17 mouse cellular contexts compared by ENCODE assay signal in the genomic region with DNA sequence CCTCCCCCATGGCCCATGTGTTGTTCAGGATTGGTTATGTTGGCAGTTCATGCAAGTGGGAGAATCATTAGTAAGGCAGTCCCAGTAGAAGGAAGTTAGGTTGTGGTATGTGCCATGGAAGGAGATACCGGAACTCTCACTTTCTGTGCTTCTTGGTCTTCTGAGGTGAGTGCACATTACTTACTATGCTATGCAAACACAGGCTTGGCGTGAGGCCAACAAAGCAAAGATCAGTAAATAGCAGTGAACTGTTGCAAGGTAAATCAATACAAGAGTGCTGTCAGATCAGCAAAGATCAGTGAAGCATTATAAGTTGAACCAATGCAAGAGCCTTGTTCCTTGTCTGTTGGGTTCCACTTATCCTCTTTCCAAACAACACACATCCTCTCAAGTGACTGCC. TPM values are rescaled to one million over a fixed set of nuclear protein-coding genes. Genes with fewer than 3 reads are reported as not detected.
A peak's percentile ranks its signal among the peaks of the same experiment; 100 is the strongest.
DNase-seq lines count a peak whose midpoint lies in the region; ATAC-seq lines count a peak whose summit lies in the region.
"Had no signal": no experiment of that assay in that cellular context is flagged by ENCODE, and none has a peak within 500 bp of the region (broad histone marks: within the 10 kb centered on the region; RNA-seq: fewer than 3 reads in every experiment).

No protein-coding gene starts in this region.

- 87% methylated on average over 2 of the region's 2 CpGs for WGBS in embryonic facial prominence, embryonic 14.5 days
- 91% methylated on average over 2 of the region's 2 CpGs for WGBS in embryonic facial prominence, embryonic 10.5 days
- 58% methylated on average over 2 of the region's 2 CpGs for whole genome bisulfite sequencing in liver, embryonic 16.5 days (ENCODE audit: insufficient replicate concordance)
- WGBS in forebrain, embryonic 12.5 days: 92% methylated on average over 2 of the region's 2 CpGs

- no peaks in the 10 kb centered on the region for H3K4me1 ChIP-seq in embryonic facial prominence, embryonic 14.5 days (ENCODE audit: control insufficient read depth, insufficient read depth, low read length)
- no peaks in the 10 kb centered on the region for H3K4me1 ChIP-seq in embryonic facial prominence, embryonic 10.5 days
- no peaks in the 10 kb centered on the region for H3K4me1 ChIP-seq in liver, embryonic 16.5 days (ENCODE audit: control insufficient read depth, low read depth, low read length)
- H3K4me1 ChIP-seq in forebrain, embryonic 12.5 days: no peaks in the 10 kb centered on the region
- H3K4me1 ChIP-seq: hindbrain, embryonic 12.5 days; neural tube, embryonic 13.5 days had no signal

- intact Hi-C loops in left cerebral cortex, postnatal 10 days (cut with DNase I): no loop called here

- no peak overlapping the region for H3K9ac ChIP-seq in embryonic facial prominence, embryonic 14.5 days (ENCODE audit: low read depth, low read length)
- H3K9ac ChIP-seq in liver, embryonic 16.5 days (ENCODE audit: low read depth, low read length): no peak overlapping the region
- H3K9ac ChIP-seq in forebrain, embryonic 12.5 days: no peak overlapping the region
- H3K9ac ChIP-seq: hindbrain, embryonic 12.5 days; liver, embryonic 13.5 days; neural tube, embryonic 13.5 days had no signal

- no peak overlapping the region for H3K4me2 ChIP-seq in embryonic facial prominence, embryonic 14.5 days (ENCODE audit: low read depth, low read length)
- H3K4me2 ChIP-seq in liver, embryonic 16.5 days (ENCODE audit: low read depth, low read length): no peak overlapping the region
- no peak overlapping the region for H3K4me2 ChIP-seq in forebrain, embryonic 12.5 days
- H3K4me2 ChIP-seq: hindbrain, embryonic 12.5 days; liver, embryonic 13.5 days; neural tube, embryonic 13.5 days had no signal

- no peak for ATAC-seq in embryonic facial prominence, embryonic 14.5 days (ENCODE audit: low read depth)
- peak; percentile 58 for ATAC-seq in liver, embryonic 16.5 days (ENCODE audit: low read depth)
- ATAC-seq in forebrain, embryonic 12.5 days (ENCODE audit: low FRiP score): no peak
- ATAC-seq: Patski had no signal

- DNase-seq in embryonic facial prominence, embryonic 14.5 days (ENCODE audit: low spot score): peak; percentile 44
- DNase-seq in embryonic facial prominence, embryonic 10.5 days (ENCODE audit: low spot score): no peak
- peak; percentile 14 for DNase-seq in NIH3T3 (ENCODE audit: low read depth)
- DNase-seq in kidney, adult 9 months: peak; percentile 70
- DNase-seq in left cerebral cortex, postnatal 10 days (ENCODE audit: extremely low spot score in 1 of 2, low spot score in 2 of 2): no peak
- DNase-seq in cerebellum, adult 9-11 months: no peak
- DNase-seq: adrenal gland, adult 2 months; cerebellum, adult 9-10 months; liver, embryonic 13.5 days; spleen, adult 18-20 months; thymus, adult 18-20 months had no signal

- no peaks in the 10 kb centered on the region for H3K27me3 ChIP-seq in embryonic facial prominence, embryonic 14.5 days (replicated peaks; ENCODE audit: control insufficient read depth, insufficient read depth, low read length)
- H3K27me3 ChIP-seq in embryonic facial prominence, embryonic 10.5 days (replicated peaks; ENCODE audit: low read depth, poor library complexity, severe bottlenecking): no peaks in the 10 kb centered on the region
- H3K27me3 ChIP-seq in liver, embryonic 16.5 days (ENCODE audit: control insufficient read depth, insufficient read depth, low read depth, low read length): no peaks in the 10 kb centered on the region
- no peaks in the 10 kb centered on the region for H3K27me3 ChIP-seq in forebrain, embryonic 12.5 days
- H3K27me3 ChIP-seq: hindbrain, embryonic 12.5 days; liver, embryonic 13.5 days; neural tube, embryonic 13.5 days had no signal

- no peaks in the 10 kb centered on the region for H3K9me3 ChIP-seq in embryonic facial prominence, embryonic 14.5 days (ENCODE audit: control insufficient read depth, low read length)
- H3K9me3 ChIP-seq in embryonic facial prominence, embryonic 10.5 days: no peaks in the 10 kb centered on the region
- no peaks in the 10 kb centered on the region for H3K9me3 ChIP-seq in liver, embryonic 16.5 days (replicated peaks; ENCODE audit: control insufficient read depth, low read length)
- no peaks in the 10 kb centered on the region for H3K9me3 ChIP-seq in forebrain, embryonic 12.5 days
- H3K9me3 ChIP-seq: hindbrain, embryonic 12.5 days; liver, embryonic 13.5 days; neural tube, embryonic 13.5 days had no signal

- H3K4me3 ChIP-seq in embryonic facial prominence, embryonic 14.5 days (ENCODE audit: low read depth, low read length): no peak overlapping the region
- H3K4me3 ChIP-seq in embryonic facial prominence, embryonic 10.5 days: no peak overlapping the region
- H3K4me3 ChIP-seq in liver, embryonic 16.5 days (ENCODE audit: low read depth, low read length): no peak overlapping the region
- no peak overlapping the region for H3K4me3 ChIP-seq in forebrain, embryonic 12.5 days (replicated peaks)
- H3K4me3 ChIP-seq: hindbrain, embryonic 12.5 days; liver, embryonic 13.5 days; neural tube, embryonic 13.5 days had no signal

- H3K36me3 ChIP-seq in embryonic facial prominence, embryonic 14.5 days (ENCODE audit: control insufficient read depth, insufficient read depth, low read length): no peaks in the 10 kb centered on the region
- no peaks in the 10 kb centered on the region for H3K36me3 ChIP-seq in embryonic facial prominence, embryonic 10.5 days (replicated peaks)
- H3K36me3 ChIP-seq in liver, embryonic 16.5 days (ENCODE audit: control insufficient read depth, insufficient read depth): no peaks in the 10 kb centered on the region
- H3K36me3 ChIP-seq in forebrain, embryonic 12.5 days (replicated peaks): no peaks in the 10 kb centered on the region
- H3K36me3 ChIP-seq: hindbrain, embryonic 12.5 days; liver, embryonic 13.5 days; neural tube, embryonic 13.5 days had no signal

- H3K27ac ChIP-seq in embryonic facial prominence, embryonic 14.5 days (replicated peaks; ENCODE audit: low read depth, low read length): no peak overlapping the region
- H3K27ac ChIP-seq in embryonic facial prominence, embryonic 10.5 days (replicated peaks): no peak overlapping the region
- H3K27ac ChIP-seq in liver, embryonic 16.5 days (ENCODE audit: low read length): no peak overlapping the region
- no peak overlapping the region for H3K27ac ChIP-seq in forebrain, embryonic 12.5 days
- H3K27ac ChIP-seq: hindbrain, embryonic 12.5 days; liver, embryonic 13.5 days; macrophage; neural tube, embryonic 13.5 days had no signal

RNA-seq across cellular contexts. Expression of gene Fam13a, which starts 28.9 kb away (rescaled TPM):
- polyA plus RNA-seq in embryonic facial prominence, embryonic 14.5 days (2014; fragmentation: Nextera tagmentation; extraction: Ambion mirVana): 8.2 and 10.1 TPM in 2 replicates
- polyA plus RNA-seq in embryonic facial prominence, embryonic 10.5 days (2016; fragmentation: Nextera tagmentation; extraction: Ambion mirVana): 3.4 and 3.8 TPM in 2 replicates
- 3.9 and 4.8 TPM in 2 replicates for polyA plus RNA-seq in liver, embryonic 16.5 days (2015; fragmentation: Nextera tagmentation; extraction: Ambion mirVana)
- total RNA-seq in left cerebral cortex, postnatal 10 days (2021): 10 to 100 TPM; 12.3 to 12.7 TPM
- 3.9 and 4.9 TPM in 2 replicates for polyA plus RNA-seq in forebrain, embryonic 12.5 days (2016; fragmentation: Nextera tagmentation; extraction: Ambion mirVana)

Comparison
In these comparisons a context has a peak if more than half of its experiments do, and no peak if none do; other contexts are left out.
1. DNase-seq: peak in embryonic facial prominence, embryonic 14.5 days (single experiment), NIH3T3 (single experiment) and kidney, adult 9 months (single experiment); none in embryonic facial prominence, embryonic 10.5 days (single experiment), left cerebral cortex, postnatal 10 days (0 of 2) and cerebellum, adult 9-11 months (single experiment).